Mouse (Mus musculus) olfactory bulb, adult 2 months (tissue): ENCODE measurements around the gene Tctex1d1.

Source experiments
- CTCF ChIP-seq: fragments of 200-500 bp; IDR thresholded peaks from 2 replicates; pipeline ENCODE4 v1.5.1; 2012; ENCODE audit warnings: low read depth, mild to moderate bottlenecking, low read length, moderate library complexity; ENCODE audit not compliant: insufficient read depth
- POLR2A ChIP-seq: fragments of 200-500 bp; IDR thresholded peaks from 2 replicates; pipeline ENCODE4 v1.6.1; 2012; ENCODE audit warnings: mild to moderate bottlenecking, low read depth, low read length, moderate library complexity; ENCODE audit not compliant: insufficient read depth

DNA sequence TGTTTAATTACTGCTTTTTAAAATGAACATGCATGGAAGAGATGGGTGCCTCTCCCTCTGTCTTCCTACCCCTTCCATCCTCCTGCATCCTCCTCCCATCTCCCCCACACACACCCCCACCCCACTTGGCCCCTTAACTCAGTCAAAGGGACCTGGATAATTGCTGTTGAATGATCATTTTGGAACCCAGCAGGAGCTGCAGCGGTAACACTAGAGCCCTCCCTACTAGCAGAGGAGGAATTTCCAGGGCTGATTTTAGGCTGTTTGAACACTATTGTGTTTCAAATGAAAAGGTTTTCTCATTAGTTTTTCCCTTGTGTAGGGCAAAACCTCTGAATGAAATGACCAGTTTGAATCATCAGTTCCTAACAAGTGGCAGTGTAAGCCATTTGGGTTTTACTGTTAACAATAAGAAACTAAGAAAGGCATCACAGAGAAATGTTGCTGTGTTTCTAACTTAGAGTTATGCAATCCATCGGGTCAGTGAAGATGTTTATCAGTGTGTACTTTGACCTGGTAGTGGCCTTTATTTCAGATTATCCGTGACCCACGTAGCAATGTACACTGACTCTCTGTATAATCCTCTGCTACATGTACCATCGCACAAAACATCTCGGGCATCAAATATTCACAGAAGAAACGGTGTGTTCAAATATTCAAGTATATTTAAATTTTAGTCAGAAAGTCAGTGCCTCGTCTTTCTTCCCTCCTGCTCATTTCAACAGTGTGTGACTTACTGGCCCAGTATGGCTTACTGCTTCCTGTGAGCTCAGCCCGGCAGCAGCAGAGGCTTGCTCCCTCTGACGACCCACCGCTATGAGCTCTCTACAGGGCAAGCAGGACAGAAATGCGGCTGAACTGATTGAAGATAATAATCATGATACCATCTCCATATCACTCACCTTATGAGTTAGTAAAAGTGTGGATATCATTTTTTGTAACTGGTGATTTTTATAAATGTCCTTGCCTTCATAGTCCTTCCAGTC, 1.8 kb upstream of the Tctex1d1 start:
- TF ChIP-seq CTCF, result no peak
- TF ChIP-seq POLR2A, result no peak
